Mouse (Mus musculus) bone marrow, adult 2 months (tissue): ENCODE measurements around the gene Stxbp3. TPM values are rescaled to one million over a fixed set of nuclear protein-coding genes. Genes with fewer than 3 reads are reported as not detected.
A peak's percentile ranks its signal among the peaks of the same experiment; 100 is the strongest.
"Not testable (repeated sequence)": the region's sequence is repeated elsewhere in the genome, so short reads cannot be mapped to it uniquely, and the experiment has no call there.

Experiments used
- H3K27ac ChIP-seq: fragments of 200-500 bp; 2 replicates; pipeline ENCODE4 v1.5.1; 2012; ENCODE audit warnings: low read depth, mild to moderate bottlenecking, control low read depth, inconsistent platforms, low read length; ENCODE audit not compliant: control insufficient read depth, poor library complexity, insufficient read depth
- H3K4me1 ChIP-seq: fragments of 200-500 bp; 2 replicates; pipeline ENCODE4 v1.6.1; 2011; ENCODE audit warnings: low read length; ENCODE audit not compliant: control insufficient read depth, insufficient read depth
- H3K4me3 ChIP-seq: fragments of 200-500 bp; replicated peaks from 2 replicates; pipeline ENCODE3; 2011; ENCODE audit warnings: mild to moderate bottlenecking, low read depth, low read length, control low read depth; ENCODE audit not compliant: control insufficient read depth
- CTCF ChIP-seq: fragments of 200-500 bp; IDR thresholded peaks from 2 replicates; pipeline ENCODE4 v1.5.1; 2011; ENCODE audit warnings: low read length, control low read depth; ENCODE audit not compliant: control insufficient read depth, insufficient read depth
- POLR2A ChIP-seq: fragments of 200-500 bp; IDR thresholded peaks from 2 replicates; pipeline ENCODE4 v1.6.1; 2011; ENCODE audit warnings: low read depth, mild to moderate bottlenecking, control low read depth, low read length, borderline replicate concordance; ENCODE audit not compliant: control insufficient read depth
- WGBS: fragments of 180-500 bp; shearing (Covaris S2); methylation state at CpG from one replicate; pipeline ENCODE4 v1.1.7; 2018; 5-methylcytosine and 5-hydroxymethylcytosine counted together
- polyA plus RNA-seq: library from polyadenylated mRNA; stranded (reverse); fragments of >200 nt; gene quantifications from 2 replicates; pipeline ENCODE4 v1.2.4, GENCODE M21; 2011; ENCODE audit warnings: low replicate concordance; ENCODE audit not compliant: missing spikeins, insufficient read depth, insufficient read length

The Stxbp3 gene
- polyA plus RNA-seq = 11.0 and 13.3 TPM in 2 replicates

DNA sequence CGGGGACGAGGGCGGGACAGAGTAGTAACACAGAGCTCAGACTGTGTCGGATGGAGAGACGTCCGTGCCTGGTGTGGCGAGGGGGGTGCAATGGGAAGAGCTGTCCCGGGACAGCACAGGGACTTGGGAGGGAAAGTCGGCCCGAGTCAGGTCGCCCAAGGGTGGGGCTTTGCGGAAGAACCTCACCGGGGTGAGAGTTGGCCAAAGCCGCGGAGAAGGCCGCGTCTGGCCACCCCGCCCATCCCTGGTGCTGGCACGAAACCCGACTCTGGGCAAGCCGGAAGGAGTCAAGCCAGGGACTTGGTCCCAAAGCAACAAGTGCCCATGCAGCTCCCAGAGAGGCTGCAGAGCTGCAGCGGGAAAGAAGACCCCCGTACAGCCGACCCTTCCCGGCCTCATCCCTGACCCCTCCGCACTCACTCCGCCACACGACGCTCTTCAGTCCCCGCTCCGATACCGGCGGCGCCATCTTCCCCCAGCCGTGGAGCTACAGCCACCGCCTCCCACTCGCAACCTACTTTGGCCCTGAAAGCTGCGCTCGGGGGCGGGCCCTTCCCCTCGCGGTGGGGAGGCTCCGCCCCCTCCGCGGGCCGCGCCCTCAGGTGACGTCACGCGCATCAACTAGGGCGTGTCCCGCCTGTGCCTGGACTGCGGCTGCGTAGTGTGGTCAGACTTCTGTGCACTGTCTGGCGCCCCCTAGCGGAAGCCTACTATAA lies at the start of gene Stxbp3:
Stxbp3 (minus strand) TSS at position 527 of the 716 bp plus-strand sequence.
- Histone ChIP-seq H3K4me3 (peak within 1 kb of the TSS; percentile 88), H3K4me1 (peaks cover 3% of the 10 kb centered on the region; the same call in 1 of the 2 replicates), H3K27ac (peak within 1 kb of the TSS; percentile 98)
- TF ChIP-seq CTCF (peak; percentile 97), POLR2A (peak; percentile 97)
- under 1% methylated on average over 56 of the region's 56 CpGs for WGBS

- no peak within 1 kb of the TSS for H3K4me3 ChIP-seq
- WGBS = 94% methylated on average over 1 of the region's 1 CpGs
- H3K27ac ChIP-seq = no peak within 1 kb of the TSS
- H3K4me1 ChIP-seq = peaks cover 3% of the 10 kb centered on the region; the same call in 1 of the 2 replicates
- TF ChIP-seq POLR2A (no peak), CTCF (no peak)
Measured at GRCm38 (mm10) chr3:108889908-108890307, 49.6 kb upstream of the Stxbp3 start, which contains the start of gene Fndc7. Gene Fndc7, minus strand, starts transcription at chr3:108890008.

DNA sequence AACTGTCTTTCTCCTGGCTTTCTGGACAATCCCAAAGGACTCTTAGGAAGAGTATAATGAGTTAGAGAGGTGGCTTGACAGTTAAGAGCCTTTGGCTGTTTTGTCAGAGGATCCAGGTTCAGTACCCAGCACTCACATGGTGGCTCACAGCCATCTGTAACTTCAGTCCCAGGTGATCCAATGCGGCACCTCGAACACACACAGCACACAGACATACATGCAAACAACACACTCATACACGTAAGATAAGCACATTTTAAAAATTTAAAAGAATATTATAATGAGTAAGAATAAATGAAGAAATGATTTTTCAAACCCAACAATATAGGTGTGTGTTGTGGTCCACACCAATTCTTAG lies 47.3 kb upstream of the Stxbp3 start:
- 86% methylated on average over 3 of the region's 3 CpGs for WGBS
- H3K27ac ChIP-seq = no peak overlapping the region
- TF ChIP-seq POLR2A (no peak), CTCF (no peak)
- no peak overlapping the region for H3K4me3 ChIP-seq
- peaks cover 3% of the 10 kb centered on the region; the same call in 1 of the 2 replicates for H3K4me1 ChIP-seq

- no peak for TF ChIP-seq CTCF
- no peak for TF ChIP-seq POLR2A
- no peak overlapping the region for H3K27ac ChIP-seq
- WGBS = 65% methylated on average over 12 of the region's 12 CpGs
- no peak overlapping the region for H3K4me3 ChIP-seq
- peaks cover 2% of the 10 kb centered on the region; the same call in 1 of the 2 replicates for H3K4me1 ChIP-seq
Measured at GRCm38 (mm10) chr3:108886934-108887617, 46.8 kb upstream of the Stxbp3 start.

DNA sequence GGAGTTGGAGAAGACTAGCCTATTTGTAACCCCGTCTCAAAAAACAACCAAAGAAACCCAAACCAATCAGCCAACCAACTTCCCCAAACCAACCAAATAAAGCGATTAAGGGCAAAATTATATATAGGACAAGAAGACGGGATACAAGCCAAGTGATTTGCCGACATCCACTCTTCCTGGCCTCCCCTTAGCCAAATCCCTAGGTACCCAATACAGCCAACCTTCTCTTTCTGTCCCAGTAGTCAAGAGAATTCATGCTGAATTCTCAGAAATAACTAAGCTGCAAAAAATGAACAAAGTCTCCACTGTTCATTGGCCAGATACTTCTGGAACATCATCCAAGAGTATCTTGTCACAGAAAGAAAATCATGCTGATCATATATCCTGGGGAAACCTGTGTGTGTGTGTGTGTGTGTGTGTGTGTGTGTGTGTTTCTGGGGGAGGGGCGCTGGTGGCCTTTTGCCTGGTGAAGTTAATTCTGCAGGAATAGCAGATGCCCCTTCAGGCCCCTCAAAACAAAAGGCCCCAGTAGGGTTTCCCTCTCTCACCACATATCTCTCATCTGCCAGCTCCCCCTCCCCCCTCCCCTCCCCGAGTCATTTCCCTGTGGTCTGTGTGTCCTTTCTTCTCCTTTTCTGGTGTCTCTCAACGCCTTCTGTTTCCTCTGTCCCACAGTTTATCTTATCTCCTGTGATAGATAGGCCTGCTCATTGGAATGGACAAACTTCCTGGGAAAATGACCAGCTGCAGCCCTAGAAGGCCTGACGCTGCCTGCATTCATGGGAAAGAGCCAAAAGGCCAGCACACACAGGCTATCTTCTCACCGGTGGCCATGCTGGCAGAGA lies 45.6 kb upstream of the Stxbp3 start:
- 13% methylated on average over 9 of the region's 9 CpGs for WGBS
- TF ChIP-seq POLR2A = no peak
- no peak for TF ChIP-seq CTCF
- Histone ChIP-seq H3K4me1 (peaks cover 1% of the 10 kb centered on the region; the same call in 1 of the 2 replicates), H3K4me3 (no peak overlapping the region), H3K27ac (no peak overlapping the region)

- peaks cover 3% of the 10 kb centered on the region; the same call in 1 of the 2 replicates for H3K4me1 ChIP-seq
- 18% methylated on average over 8 of the region's 8 CpGs for WGBS
Measured at GRCm38 (mm10) chr3:108884706-108885289, 44.5 kb upstream of the Stxbp3 start.

DNA sequence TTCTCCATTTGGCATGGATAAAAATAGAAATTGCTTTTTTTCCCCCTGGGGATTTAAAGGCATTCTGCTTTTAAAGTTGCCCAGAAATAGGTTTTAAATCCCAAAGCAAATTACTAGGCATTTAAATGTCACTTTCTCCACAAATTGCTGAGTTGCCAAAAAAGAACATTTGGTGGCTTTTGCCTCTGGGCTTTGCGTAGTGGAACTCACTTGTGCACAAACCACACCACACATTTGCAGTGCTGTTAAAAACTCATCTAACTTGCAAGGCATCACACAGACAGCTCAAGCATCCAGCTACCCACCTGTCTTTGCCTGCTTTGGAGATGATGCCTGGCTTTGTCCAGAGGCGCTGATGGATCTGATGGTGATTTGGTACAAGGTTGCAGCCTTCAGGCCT lies 42.7 kb upstream of the Stxbp3 start:
- H3K27ac ChIP-seq = no peak overlapping the region
- TF ChIP-seq POLR2A = no peak
- TF ChIP-seq CTCF = no peak

More at GRCm38 (mm10) chr3:108884706-108885289, 44.5 kb upstream of the Stxbp3 start:
- no peak for TF ChIP-seq POLR2A
- no peak for TF ChIP-seq CTCF
- no peak overlapping the region for H3K4me3 ChIP-seq
- no peak overlapping the region for H3K27ac ChIP-seq

GRCm38 (mm10) chr3:108881873-108882272 lies 41.5 kb upstream of the Stxbp3 start:
- not testable (repeated sequence) for H3K4me3 ChIP-seq, H3K4me1 ChIP-seq, H3K27ac ChIP-seq
- WGBS = 37% methylated on average over 4 of the region's 4 CpGs

More for the DNA sequence above, 42.7 kb upstream of the Stxbp3 start:
- 88% methylated on average over 2 of the region's 2 CpGs for WGBS
- Histone ChIP-seq H3K4me3 (no peak overlapping the region), H3K4me1 (peaks cover 3% of the 10 kb centered on the region; the same call in 1 of the 2 replicates)
